Mouse (Mus musculus) layer of hippocampus, postnatal 25 days (tissue): ENCODE data around the gene Kif21b. TPM values are rescaled to one million over a fixed set of nuclear protein-coding genes. Genes with fewer than 3 reads are reported as not detected.

Source experiments
- DNase-seq, 2 experiments: peaks; one replicate each; pipeline ENCODE4 v3.0.0; 2022; ENCODE audit warnings: mixed read lengths in 2 of 2, low spot score in 1 of 2; ENCODE audit errors: extremely low spot score in 1 of 2
- total RNA-seq, 2 experiments: library from RNA; stranded (reverse); gene quantifications; 2 replicates each; pipeline ENCODE4 v1.2.3; 2021

Gene Kif21b
- 10 to 100 TPM; 35.0 to 54.8 TPM for total RNA-seq

GRCm38 (mm10) chr1:136130951-136131558, at the start of gene Kif21b:
Gene Kif21b, plus strand, starts transcription at chr1:136131389.
- DNase-seq = peak; percentile 78 to 81

GRCm38 (mm10) chr1:136085988-136086685, 45.1 kb upstream of the Kif21b start:
- no peak for DNase-seq

DNA sequence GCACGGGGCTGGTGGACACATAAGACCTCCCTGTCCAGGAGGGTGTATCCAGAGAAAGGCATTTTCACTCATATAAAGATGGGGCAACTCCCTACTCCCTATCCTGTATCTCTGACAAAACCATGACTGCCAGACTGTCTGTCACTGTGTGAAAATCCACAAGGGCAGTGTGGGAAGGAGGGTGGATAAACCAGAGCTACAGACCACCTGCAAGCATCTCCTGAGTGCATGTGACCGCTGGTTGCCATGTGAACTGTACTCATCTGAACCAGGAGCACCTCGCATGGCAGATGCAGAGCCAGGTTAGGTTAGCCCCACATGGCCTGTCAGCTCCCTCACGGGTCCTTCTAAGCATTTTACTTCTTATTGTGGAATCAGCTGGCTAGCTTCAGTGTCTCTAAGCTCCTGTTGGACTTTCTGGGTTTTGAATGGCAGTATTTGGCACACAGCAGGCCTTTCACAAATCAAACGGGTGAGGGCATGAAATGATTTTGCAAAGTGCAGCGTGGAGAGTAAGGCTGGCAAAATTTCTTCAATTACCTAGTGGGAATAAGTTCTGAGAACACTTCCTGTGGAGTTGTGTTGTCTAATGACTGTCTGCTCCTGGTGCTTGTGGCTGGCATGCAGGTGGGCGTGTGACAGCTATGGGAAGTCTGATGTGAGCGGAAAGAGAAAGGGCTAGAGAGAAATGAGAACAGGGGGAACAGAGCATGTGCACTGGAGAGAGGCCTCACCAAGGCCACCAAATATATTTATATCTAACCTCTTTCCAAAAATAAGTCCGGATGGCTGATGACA, 41.6 kb upstream of the Kif21b start:
- DNase-seq = no peak

GRCm38 (mm10) chr1:136093726-136094125, 37.5 kb upstream of the Kif21b start:
- DNase-seq = no peak

GRCm38 (mm10) chr1:136094807-136095206, 36.4 kb upstream of the Kif21b start:
- no peak for DNase-seq

- DNase-seq = no peak
Observed at GRCm38 (mm10) chr1:136102094-136102493, 29.1 kb upstream of the Kif21b start.

GRCm38 (mm10) chr1:136102551-136102950, 28.6 kb upstream of the Kif21b start:
- no peak for DNase-seq

- no peak for DNase-seq
Observed at GRCm38 (mm10) chr1:136102981-136103380, 28.2 kb upstream of the Kif21b start.

DNA sequence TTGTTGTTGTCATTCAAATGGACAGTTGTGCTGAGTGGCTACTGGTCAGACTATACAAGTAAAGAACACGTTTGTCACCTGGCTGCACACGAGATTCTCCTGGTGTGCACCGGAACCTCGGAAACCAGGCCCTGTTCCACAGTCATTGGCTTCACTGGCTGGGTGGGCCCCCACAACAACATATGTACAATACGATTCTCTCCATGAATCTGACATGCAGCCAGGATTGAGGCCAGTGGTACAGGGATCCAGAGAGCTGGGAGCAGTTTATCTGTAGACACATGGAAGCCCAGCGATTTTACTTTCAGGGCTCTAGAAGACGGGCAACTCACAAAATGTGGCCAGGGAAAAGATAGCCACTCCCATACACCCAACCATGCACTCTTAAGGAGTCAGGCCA, 27.5 kb upstream of the Kif21b start:
- no peak for DNase-seq

DNA sequence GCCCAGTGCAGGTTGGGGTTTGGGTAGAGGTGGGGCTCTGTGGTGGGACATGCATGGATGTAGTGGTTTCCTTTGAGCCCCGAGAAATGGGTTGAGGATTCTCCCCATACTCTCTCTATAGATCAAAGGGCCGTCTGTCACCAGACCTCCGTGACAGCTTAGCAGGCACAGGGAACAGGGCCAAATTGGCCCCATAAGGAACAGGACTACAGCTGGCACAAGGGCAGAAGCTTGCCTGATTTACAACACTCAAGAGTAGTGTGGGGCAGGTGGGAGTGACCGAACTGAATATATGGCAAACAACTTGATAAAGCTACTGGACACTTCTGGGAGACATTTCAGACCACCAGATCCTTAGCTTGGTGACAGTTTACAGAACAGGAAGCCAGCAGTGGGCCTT, 26.4 kb upstream of the Kif21b start:
- DNase-seq = no peak

DNA sequence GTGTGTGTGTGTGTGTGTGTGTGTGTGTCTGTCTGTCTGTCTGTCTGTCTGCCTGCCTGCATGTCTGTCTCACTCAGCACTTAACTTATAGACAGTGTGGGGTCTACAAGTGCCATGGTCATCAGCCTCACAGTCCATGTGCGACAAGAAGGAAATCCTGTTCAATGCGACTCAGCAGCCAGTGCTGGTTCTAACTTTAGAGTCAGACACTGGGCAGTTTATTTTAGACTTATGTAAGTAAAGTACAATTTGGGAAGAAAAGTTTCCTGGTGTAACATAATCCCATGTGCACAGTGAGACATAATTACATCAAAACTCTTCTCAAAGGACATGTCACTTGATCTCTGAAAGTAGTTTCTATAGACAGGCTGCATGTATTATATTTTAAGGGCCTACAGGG, 21.7 kb upstream of the Kif21b start:
- DNase-seq = no peak

GRCm38 (mm10) chr1:136116183-136116582, 15.0 kb upstream of the Kif21b start:
- DNase-seq = peak in 1 of 2 experiments; percentile 74

- no peak for DNase-seq
Observed at GRCm38 (mm10) chr1:136117069-136117468, 14.1 kb upstream of the Kif21b start.

GRCm38 (mm10) chr1:136118875-136119274, 12.3 kb upstream of the Kif21b start:
- DNase-seq = peak in 1 of 2 experiments; percentile 63

DNA sequence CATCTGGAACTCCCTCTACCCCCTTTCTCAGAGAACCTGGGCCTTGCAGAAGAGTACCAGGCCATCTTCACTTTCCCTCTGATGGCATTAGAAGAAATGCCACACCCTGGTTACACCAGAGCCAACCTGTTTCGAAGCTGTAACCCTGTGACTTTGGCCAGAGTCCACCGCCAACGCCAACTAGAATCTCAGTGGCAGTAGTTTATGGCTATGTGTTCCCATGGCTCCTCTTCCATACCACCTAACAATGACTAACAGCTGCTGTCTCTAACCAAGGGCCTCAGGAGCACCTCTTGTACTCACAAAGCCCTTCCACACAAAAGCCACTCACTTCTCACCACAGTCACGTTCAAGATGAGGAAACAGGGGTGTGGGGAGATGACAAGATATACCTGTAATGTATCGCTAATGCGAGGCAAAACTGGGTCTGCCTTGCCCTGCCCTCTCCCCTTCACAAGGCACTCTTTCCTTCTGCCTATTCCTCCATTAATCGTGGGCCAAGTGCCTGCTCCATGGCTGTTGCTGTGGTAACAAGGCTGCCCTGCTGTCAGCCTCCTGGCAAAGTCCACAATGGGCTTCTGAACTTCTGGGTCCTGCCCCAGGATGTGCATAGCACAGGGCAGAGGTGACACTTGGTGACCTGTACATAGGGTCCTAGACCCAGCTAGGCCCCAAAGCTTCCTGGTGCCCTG, 11.5 kb upstream of the Kif21b start:
- DNase-seq = no peak

GRCm38 (mm10) chr1:136120263-136120603, 11.0 kb upstream of the Kif21b start:
- DNase-seq = no peak

GRCm38 (mm10) chr1:136120785-136121184, 10.4 kb upstream of the Kif21b start:
- DNase-seq = no peak

GRCm38 (mm10) chr1:136122030-136122429, 9.2 kb upstream of the Kif21b start:
- no peak for DNase-seq

- no peak for DNase-seq
Observed at GRCm38 (mm10) chr1:136126159-136126765, 4.9 kb upstream of the Kif21b start.

- DNase-seq = no peak
Observed at GRCm38 (mm10) chr1:136126895-136127294, 4.3 kb upstream of the Kif21b start.
